Mouse (Mus musculus) lung, embryonic 16.5 days (tissue): ENCODE data around the gene Anks1. TPM values are rescaled to one million over a fixed set of nuclear protein-coding genes. Genes with fewer than 3 reads are reported as not detected.

ENCODE experiments used
- ATAC-seq: fragments of 200-750 bp; cut with Nextera tagmentation; 2 replicates; pipeline ENCODE4 v1.8.0; 2017; ENCODE audit warnings: low read depth, mild to moderate bottlenecking, moderate library complexity
- H3K27ac ChIP-seq: fragments of 300-500 bp; sonication (generic); 2 replicates; pipeline ENCODE4 v1.5.1; 2014; ENCODE audit warnings: mild to moderate bottlenecking, control low read depth, low read length
- H3K27me3 ChIP-seq: fragments of 300-500 bp; sonication (generic); 2 replicates; pipeline ENCODE4 v1.6.1; 2014; ENCODE audit warnings: low read depth, low read length, mixed read lengths; ENCODE audit not compliant: control insufficient read depth, insufficient read depth
- H3K36me3 ChIP-seq: fragments of 300-500 bp; sonication (generic); 2 replicates; pipeline ENCODE4 v1.6.1; 2014; ENCODE audit warnings: low read length; ENCODE audit not compliant: control insufficient read depth, insufficient read depth
- H3K4me1 ChIP-seq: fragments of 300-500 bp; sonication (generic); replicated peaks from 2 replicates; pipeline ENCODE4 v1.6.1; 2014; ENCODE audit warnings: low read length, mixed read lengths; ENCODE audit not compliant: control insufficient read depth, insufficient read depth
- H3K4me2 ChIP-seq: fragments of 300-500 bp; sonication (generic); 2 replicates; pipeline ENCODE4 v1.6.1; 2014; ENCODE audit warnings: low read depth, low read length, control low read depth
- H3K4me3 ChIP-seq: fragments of 300-500 bp; sonication (generic); 2 replicates; pipeline ENCODE4 v1.5.1; 2014; ENCODE audit warnings: mild to moderate bottlenecking, low read length, control low read depth
- H3K9ac ChIP-seq: fragments of 300-500 bp; sonication (generic); 2 replicates; pipeline ENCODE4 v1.6.1; 2014; ENCODE audit warnings: low read length, control low read depth
- H3K9me3 ChIP-seq: fragments of 300-500 bp; sonication (generic); 2 replicates; pipeline ENCODE4 v1.6.1; 2016; ENCODE audit warnings: low read length; ENCODE audit not compliant: control insufficient read depth
- WGBS: fragments of 180-500 bp; shearing (Covaris S2); extraction: QIAGEN DNeasy Blood & Tissue Kit; methylation state at CpG from one replicate; pipeline ENCODE4 v1.1.7; 2014; 5-methylcytosine and 5-hydroxymethylcytosine counted together
- polyA plus RNA-seq: library from polyadenylated mRNA; unstranded; fragments of >200 nt; fragmentation: Nextera tagmentation; extraction: Ambion mirVana; gene quantifications from 2 replicates; pipeline ENCODE4 v1.2.1, GENCODE M21; 2015

Anks1 gene
- polyA plus RNA-seq, 1 experiment from 2014 or later: 18.1 TPM

GRCm38 (mm10) chr17:27922174-27922712, 13.1 kb downstream of the Anks1 start:
- H3K9ac ChIP-seq: no peak overlapping the region
- H3K4me3 ChIP-seq: no peak overlapping the region
- H3K4me2 ChIP-seq: no peak overlapping the region
- 51% methylated on average over 11 of the region's 11 CpGs for WGBS
- no peaks in the 10 kb centered on the region for H3K9me3 ChIP-seq
- H3K27me3 ChIP-seq: no peaks in the 10 kb centered on the region
- no peaks in the 10 kb centered on the region for H3K36me3 ChIP-seq
- no peak overlapping the region for H3K27ac ChIP-seq
- H3K4me1 ChIP-seq: peaks cover 58% of the 10 kb centered on the region
- no peak for ATAC-seq

- 8% methylated on average over 4 of the region's 4 CpGs for WGBS
- no peaks in the 10 kb centered on the region for H3K9me3 ChIP-seq
- H3K4me2 ChIP-seq: no peak overlapping the region
- H3K27me3 ChIP-seq: no peaks in the 10 kb centered on the region
- no peak overlapping the region for H3K9ac ChIP-seq
- no peak overlapping the region for H3K4me3 ChIP-seq
- ATAC-seq: peak; percentile 85
- H3K27ac ChIP-seq: peak overlapping the region; percentile 82
- peaks cover 55% of the 10 kb centered on the region for H3K4me1 ChIP-seq
- H3K36me3 ChIP-seq: no peaks in the 10 kb centered on the region
Observed at GRCm38 (mm10) chr17:27925054-27925453, 15.9 kb downstream of the Anks1 start.

DNA sequence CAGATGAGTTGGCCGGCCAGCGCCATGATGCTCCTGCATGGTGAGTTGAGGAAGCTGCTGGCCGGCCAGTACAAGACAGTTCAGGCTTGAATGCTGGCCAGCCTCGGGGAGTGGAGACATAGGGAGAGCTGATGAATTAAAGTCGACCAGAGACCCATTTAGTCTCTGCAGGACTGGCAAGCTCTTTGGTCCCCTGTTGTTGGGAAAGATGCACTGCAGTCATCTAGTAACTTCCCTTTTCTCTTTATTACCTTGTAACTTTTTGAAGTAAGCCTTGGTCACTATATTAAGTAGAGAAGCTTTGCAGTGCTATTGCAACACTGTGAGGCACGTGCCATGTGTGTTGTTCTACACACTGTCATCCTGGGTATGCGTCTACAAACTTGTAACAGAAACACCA, 16.4 kb downstream of the Anks1 start:
- H3K36me3 ChIP-seq: no peaks in the 10 kb centered on the region
- ATAC-seq: peak; percentile 75
- H3K27ac ChIP-seq: peak overlapping the region; percentile 82
- peaks cover 51% of the 10 kb centered on the region for H3K4me1 ChIP-seq
- WGBS: 45% methylated on average over 7 of the region's 7 CpGs
- no peaks in the 10 kb centered on the region for H3K27me3 ChIP-seq
- H3K9ac ChIP-seq: no peak overlapping the region
- no peaks in the 10 kb centered on the region for H3K9me3 ChIP-seq
- no peak overlapping the region for H3K4me2 ChIP-seq
- no peak overlapping the region for H3K4me3 ChIP-seq

DNA sequence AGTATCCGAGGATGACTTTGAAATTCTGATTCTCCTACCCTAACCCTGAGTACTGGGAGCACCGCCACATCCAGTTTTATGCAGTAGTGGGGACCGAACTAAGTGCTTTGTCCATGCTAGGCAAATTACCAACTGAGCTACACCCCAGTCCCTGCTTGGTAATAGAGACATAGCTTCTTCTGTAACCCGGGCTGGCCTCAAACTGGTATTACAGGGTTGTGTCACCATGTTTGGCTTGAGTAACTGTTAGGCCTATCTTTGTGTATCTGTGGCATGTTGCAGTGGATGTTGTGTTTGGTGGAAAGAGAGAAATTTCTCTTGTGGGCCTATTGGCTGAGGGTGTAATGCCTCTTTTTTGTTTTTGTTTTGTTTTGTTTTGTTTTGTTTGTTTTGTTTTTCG, 21.2 kb downstream of the Anks1 start:
- H3K36me3 ChIP-seq: no peaks in the 10 kb centered on the region
- no peaks in the 10 kb centered on the region for H3K27me3 ChIP-seq
- ATAC-seq: no peak
- 86% methylated on average over 5 of the region's 5 CpGs for WGBS
- H3K4me1 ChIP-seq: peaks cover 34% of the 10 kb centered on the region
- H3K4me3 ChIP-seq: no peak overlapping the region
- H3K9ac ChIP-seq: no peak overlapping the region
- H3K4me2 ChIP-seq: no peak overlapping the region
- no peak overlapping the region for H3K27ac ChIP-seq
- no peaks in the 10 kb centered on the region for H3K9me3 ChIP-seq

- H3K36me3 ChIP-seq: no peaks in the 10 kb centered on the region
- H3K27me3 ChIP-seq: no peaks in the 10 kb centered on the region
- ATAC-seq: no peak; the same call in 1 of the 2 replicates
- H3K9me3 ChIP-seq: no peaks in the 10 kb centered on the region
- no peak overlapping the region for H3K4me3 ChIP-seq
- no peak overlapping the region for H3K9ac ChIP-seq
- WGBS: 74% methylated on average over 4 of the region's 4 CpGs
- H3K4me1 ChIP-seq: peaks cover 25% of the 10 kb centered on the region
- no peak overlapping the region for H3K4me2 ChIP-seq
- H3K27ac ChIP-seq: no peak overlapping the region
Observed at GRCm38 (mm10) chr17:27931826-27932225, 22.7 kb downstream of the Anks1 start.

DNA sequence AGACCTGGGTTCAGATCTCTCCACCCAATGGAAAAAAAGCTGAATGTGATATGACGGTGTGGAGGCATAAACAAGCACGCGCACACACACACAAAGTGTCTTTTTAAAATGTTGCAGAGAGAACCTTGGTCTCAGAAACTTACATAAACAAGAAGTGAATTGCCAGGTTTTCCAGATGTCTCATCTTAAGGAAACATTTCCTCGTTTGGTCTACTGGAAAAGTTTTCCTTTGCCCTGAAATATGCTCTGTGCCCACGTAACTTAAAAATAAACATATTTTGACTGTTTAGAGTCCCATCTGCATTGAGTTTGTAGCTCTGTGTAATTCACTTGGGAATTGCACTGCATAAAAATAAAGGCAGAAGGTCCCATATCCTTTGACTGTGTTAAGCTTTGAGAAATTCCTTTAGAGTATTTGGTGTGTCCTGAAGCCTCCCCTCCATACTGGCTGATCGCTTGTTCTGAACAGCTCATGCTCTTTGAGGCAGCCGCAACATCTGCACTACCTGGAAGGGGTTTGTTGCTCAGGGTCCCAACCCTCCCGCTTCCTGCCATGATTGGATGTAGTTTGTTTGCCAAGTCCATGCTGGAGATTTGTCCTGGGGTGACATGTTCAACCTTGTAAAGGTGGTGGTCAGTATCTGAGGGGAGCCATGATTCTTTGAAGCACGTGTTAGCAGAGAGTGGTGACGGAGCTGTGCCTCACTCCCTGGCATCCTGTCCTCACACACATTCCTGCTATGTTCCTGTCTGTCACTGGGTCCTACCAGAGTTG, 25.2 kb downstream of the Anks1 start:
- Histone ChIP-seq H3K36me3 (no peaks in the 10 kb centered on the region), H3K4me3 (no peak overlapping the region), H3K27ac (peak overlapping the region; percentile 67), H3K4me2 (no peak overlapping the region), H3K9me3 (no peaks in the 10 kb centered on the region), H3K9ac (no peak overlapping the region), H3K27me3 (no peaks in the 10 kb centered on the region), H3K4me1 (peaks cover 40% of the 10 kb centered on the region)
- no peak for ATAC-seq
- WGBS: 70% methylated on average over 10 of the region's 10 CpGs

- no peak overlapping the region for H3K27ac ChIP-seq
- H3K27me3 ChIP-seq: no peaks in the 10 kb centered on the region
- no peak for ATAC-seq
- WGBS: 85% methylated on average over 3 of the region's 3 CpGs
- no peaks in the 10 kb centered on the region for H3K9me3 ChIP-seq
- no peak overlapping the region for H3K4me2 ChIP-seq
- H3K9ac ChIP-seq: no peak overlapping the region
- H3K36me3 ChIP-seq: no peaks in the 10 kb centered on the region
- H3K4me1 ChIP-seq: peaks cover 47% of the 10 kb centered on the region
- H3K4me3 ChIP-seq: no peak overlapping the region
Observed at GRCm38 (mm10) chr17:27935091-27935490, 26.0 kb downstream of the Anks1 start.

GRCm38 (mm10) chr17:27937054-27937615, 28.0 kb downstream of the Anks1 start:
- H3K4me1 ChIP-seq: peaks cover 55% of the 10 kb centered on the region
- ATAC-seq: no peak

DNA sequence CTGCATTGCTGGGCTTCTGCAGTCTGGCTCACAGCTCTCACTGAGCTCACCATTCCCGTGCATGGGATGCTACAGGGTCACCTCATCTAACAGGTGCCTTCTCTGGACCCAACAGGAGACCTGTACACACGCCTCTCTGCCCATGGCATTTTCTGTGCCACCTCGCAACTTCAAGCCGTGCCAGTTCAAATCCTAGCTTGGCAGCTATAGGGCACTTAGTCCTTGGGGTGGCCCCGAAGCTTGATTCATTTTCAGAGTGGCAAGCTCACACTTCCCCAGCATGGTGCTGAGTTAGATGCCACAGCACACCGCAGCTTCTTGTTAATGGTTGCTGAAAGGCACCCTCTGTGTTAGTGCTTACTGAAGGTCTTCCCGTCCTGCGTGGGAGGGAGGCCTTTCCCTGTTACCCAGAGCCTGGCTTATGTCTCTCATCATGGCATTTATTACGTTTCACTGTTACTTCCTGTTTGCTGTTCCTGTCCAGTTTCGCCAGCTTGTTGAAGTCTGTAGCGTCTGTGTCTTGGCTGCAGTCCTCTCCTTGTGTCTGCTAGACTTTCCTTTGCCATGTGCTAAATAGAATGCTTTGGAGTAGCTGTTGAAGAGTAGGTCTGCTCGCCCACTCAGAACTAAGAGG, 29.1 kb downstream of the Anks1 start:
- Histone ChIP-seq H3K9me3 (no peaks in the 10 kb centered on the region), H3K27ac (peak overlapping the region; percentile 90), H3K4me2 (no peak overlapping the region), H3K4me3 (no peak overlapping the region), H3K36me3 (no peaks in the 10 kb centered on the region), H3K4me1 (peaks cover 54% of the 10 kb centered on the region), H3K9ac (no peak overlapping the region; the same call in 1 of the 2 replicates), H3K27me3 (no peaks in the 10 kb centered on the region)
- peak; percentile 57 for ATAC-seq
- 53% methylated on average over 12 of the region's 12 CpGs for WGBS

More at GRCm38 (mm10) chr17:27937054-27937615, 28.0 kb downstream of the Anks1 start:
- H3K9me3 ChIP-seq: no peaks in the 10 kb centered on the region
- peak overlapping the region; percentile 90 for H3K27ac ChIP-seq
- H3K27me3 ChIP-seq: no peaks in the 10 kb centered on the region
- H3K9ac ChIP-seq: peak overlapping the region; percentile 17; the same call in 1 of the 2 replicates
- 70% methylated on average over 4 of the region's 4 CpGs for WGBS
- no peak overlapping the region for H3K4me2 ChIP-seq
- no peaks in the 10 kb centered on the region for H3K36me3 ChIP-seq
- H3K4me3 ChIP-seq: no peak overlapping the region
